Mouse (Mus musculus) kidney, embryonic 16.5 days (tissue): ENCODE measurements around the gene Spag8. TPM values are rescaled to one million over a fixed set of nuclear protein-coding genes. Genes with fewer than 3 reads are reported as not detected.

ENCODE experiments used
- ATAC-seq: fragments of 200-750 bp; cut with Nextera tagmentation; 2 replicates; pipeline ENCODE4 v1.8.0; 2017; ENCODE audit warnings: moderate TSS enrichment; ENCODE audit not compliant: low FRiP score, low TSS enrichment
- H3K27ac ChIP-seq: fragments of 300-500 bp; sonication (generic); 2 replicates; pipeline ENCODE4 v1.5.1; 2014; ENCODE audit warnings: low read length
- H3K27me3 ChIP-seq: fragments of 300-500 bp; sonication (generic); 2 replicates; pipeline ENCODE4 v1.6.1; 2014; ENCODE audit warnings: low read length, control low read depth, mixed read lengths; ENCODE audit not compliant: insufficient read depth
- H3K36me3 ChIP-seq: fragments of 300-500 bp; sonication (generic); 2 replicates; pipeline ENCODE4 v1.6.1; 2014; ENCODE audit warnings: low read length, control low read depth, mixed read lengths; ENCODE audit not compliant: insufficient read depth
- H3K4me1 ChIP-seq: fragments of 300-500 bp; sonication (generic); 2 replicates; pipeline ENCODE4 v1.6.1; 2014; ENCODE audit warnings: low read length, control low read depth, mixed read lengths; ENCODE audit not compliant: insufficient read depth
- H3K4me2 ChIP-seq: fragments of 300-500 bp; sonication (generic); replicated peaks from 2 replicates; pipeline ENCODE4 v1.6.1; 2014; ENCODE audit warnings: low read depth, low read length
- H3K4me3 ChIP-seq: fragments of 300-500 bp; sonication (generic); 2 replicates; pipeline ENCODE4 v1.5.1; 2014; ENCODE audit warnings: mild to moderate bottlenecking, low read length
- H3K9ac ChIP-seq: fragments of 300-500 bp; sonication (generic); replicated peaks from 2 replicates; pipeline ENCODE4 v1.6.1; 2014; ENCODE audit warnings: low read length
- H3K9me3 ChIP-seq: fragments of 300-500 bp; sonication (generic); 2 replicates; pipeline ENCODE4 v1.6.1; 2016; ENCODE audit warnings: low read length, control low read depth
- WGBS: fragments of 180-500 bp; shearing (Covaris S2); extraction: QIAGEN DNeasy Blood & Tissue Kit; methylation state at CpG from one replicate; pipeline ENCODE4 v1.1.7; 2014; 5-methylcytosine and 5-hydroxymethylcytosine counted together
- microRNA-seq: library from miRNA; unstranded; fragments of <30 nt; microRNA quantifications from one replicate; pipeline ENCODE4, GENCODE M21; 2016
- polyA plus RNA-seq: library from polyadenylated mRNA; unstranded; fragments of >200 nt; fragmentation: Nextera tagmentation; extraction: Ambion mirVana; gene quantifications from 2 replicates; pipeline ENCODE4 v1.2.1, GENCODE M21; 2015

Gene Spag8
- polyA plus RNA-seq, 1 experiment from 2014 or later, result 1.4 TPM

- no peak overlapping the region for H3K27ac ChIP-seq
- no peaks in the 10 kb centered on the region for H3K36me3 ChIP-seq
- H3K9me3 ChIP-seq, result no peaks in the 10 kb centered on the region
- H3K4me1 ChIP-seq, result no peaks in the 10 kb centered on the region
- no peak overlapping the region for H3K4me3 ChIP-seq
- no peak overlapping the region for H3K9ac ChIP-seq
- ATAC-seq, result no peak
- H3K4me2 ChIP-seq, result no peak overlapping the region
- no peaks in the 10 kb centered on the region for H3K27me3 ChIP-seq
- 72% methylated on average over 10 of the region's 10 CpGs for WGBS
Observed at GRCm38 (mm10) chr4:43612534-43612933, 40.9 kb downstream of the Spag8 start.

GRCm38 (mm10) chr4:43604751-43605685 lies 48.4 kb downstream of the Spag8 start:
- Histone ChIP-seq H3K4me2 (no peak overlapping the region), H3K4me1 (no peaks in the 10 kb centered on the region), H3K9me3 (no peaks in the 10 kb centered on the region), H3K27ac (no peak overlapping the region), H3K27me3 (no peaks in the 10 kb centered on the region), H3K36me3 (no peaks in the 10 kb centered on the region), H3K4me3 (no peak overlapping the region), H3K9ac (no peak overlapping the region)
- no peak for ATAC-seq
- WGBS, result 66% methylated on average over 9 of the region's 9 CpGs

GRCm38 (mm10) chr4:43604099-43604498 lies 49.3 kb downstream of the Spag8 start:
- H3K27me3 ChIP-seq, result no peaks in the 10 kb centered on the region
- 75% methylated on average over 3 of the region's 3 CpGs for WGBS
- no peak for ATAC-seq
- no peak overlapping the region for H3K4me3 ChIP-seq
- H3K36me3 ChIP-seq, result no peaks in the 10 kb centered on the region
- H3K27ac ChIP-seq, result no peak overlapping the region
- no peaks in the 10 kb centered on the region for H3K4me1 ChIP-seq
- no peaks in the 10 kb centered on the region for H3K9me3 ChIP-seq
- no peak overlapping the region for H3K9ac ChIP-seq
- no peak overlapping the region for H3K4me2 ChIP-seq

Small RNA genes within 50 kb of the gene (microRNA-seq; reads per million reads assigned to microRNA genes)
- gene Gm25262, result 0.47 reads per million

Other genes with a start within 250 kb of the Spag8 start
- 0.30 and 0.50 TPM in 2 replicates for gene Fam166b, start 224.5 kb downstream of the Spag8 start, polyA plus RNA-seq
- gene Tesk1, start 211.7 kb downstream of the Spag8 start, polyA plus RNA-seq, result 3.0 and 3.5 TPM in 2 replicates
- 3.3 and 4.1 TPM in 2 replicates for gene Cd72, start 199.0 kb downstream of the Spag8 start, polyA plus RNA-seq
- not detected in 2 replicates for gene Sit1, start 169.9 kb downstream of the Spag8 start, polyA plus RNA-seq
- gene Ccdc107, start 160.7 kb downstream of the Spag8 start, polyA plus RNA-seq, result 73.5 and 89.4 TPM in 2 replicates
- gene Arhgef39, start 153.9 kb downstream of the Spag8 start, polyA plus RNA-seq, result 45.3 and 47.7 TPM in 2 replicates
- gene Car9, start 146.6 kb downstream of the Spag8 start, polyA plus RNA-seq, result 1.5 and 2.7 TPM in 2 replicates
- 233 and 312 TPM in 2 replicates for gene Tpm2, start 129.8 kb downstream of the Spag8 start, polyA plus RNA-seq
- 80.2 and 83.0 TPM in 2 replicates for gene Creb3, start 91.3 kb downstream of the Spag8 start, polyA plus RNA-seq
- gene Tln1, start 90.9 kb downstream of the Spag8 start, polyA plus RNA-seq, result 66.5 and 69.1 TPM in 2 replicates
- gene Rgp1, start 74.9 kb downstream of the Spag8 start, polyA plus RNA-seq, result 32.3 and 33.0 TPM in 2 replicates
- gene Gba2, start 74.7 kb downstream of the Spag8 start, polyA plus RNA-seq, result 25.8 and 26.3 TPM in 2 replicates
- 0.89 and 3.1 TPM in 2 replicates for gene Msmp, start 69.1 kb downstream of the Spag8 start, polyA plus RNA-seq
- gene Npr2, start 21.7 kb downstream of the Spag8 start, polyA plus RNA-seq, result 9.1 and 9.5 TPM in 2 replicates
- gene Hint2, start 2.9 kb upstream of the Spag8 start, polyA plus RNA-seq, result 125 and 134 TPM in 2 replicates
- 2.8 and 4.7 TPM in 2 replicates for gene Tmem8b, start 15.4 kb upstream of the Spag8 start, polyA plus RNA-seq
- gene Fam221b, start 15.6 kb upstream of the Spag8 start, polyA plus RNA-seq, result 1.6 and 3.2 TPM in 2 replicates
- gene Olfr70, start 47.2 kb upstream of the Spag8 start, polyA plus RNA-seq, result not detected in 2 replicates
- gene Olfr71, start 56.7 kb upstream of the Spag8 start, polyA plus RNA-seq, result not detected in 2 replicates
- 1.1 and 1.3 TPM in 2 replicates for gene Hrct1, start 73.6 kb upstream of the Spag8 start, polyA plus RNA-seq
- gene Spaar, start 76.4 kb upstream of the Spag8 start, polyA plus RNA-seq, result 0.17 and 0.20 TPM in 2 replicates
- not detected in 2 replicates for gene Olfr159, start 117.4 kb upstream of the Spag8 start, polyA plus RNA-seq
- not detected in 2 replicates for gene Olfr156, start 170.3 kb upstream of the Spag8 start, polyA plus RNA-seq
- not detected in 2 replicates for gene Olfr157, start 186.6 kb upstream of the Spag8 start, polyA plus RNA-seq
- not detected in 2 replicates for gene Olfr155, start 198.0 kb upstream of the Spag8 start, polyA plus RNA-seq
- 27.2 and 28.5 TPM in 2 replicates for gene Reck, start 221.9 kb upstream of the Spag8 start, polyA plus RNA-seq